Mouse (Mus musculus) splenic B cell, adult 2 months (primary cell): Measurements from ENCODE around the gene Scn4a.

ENCODE experiments used
- DNase-seq: peaks from one replicate; pipeline ENCODE4 v3.0.0-alpha.2; 2011; ENCODE audit warnings: low read depth, low spot score
- H3K27me3 ChIP-seq: 2 replicates; pipeline ENCODE4 v1.6.1; 2012; ENCODE audit warnings: mild to moderate bottlenecking, low read length, moderate library complexity, mixed read lengths; ENCODE audit not compliant: control insufficient read depth, poor library complexity, insufficient read depth, severe bottlenecking
- H3K36me3 ChIP-seq: 2 replicates; pipeline ENCODE4 v1.6.1; 2012; ENCODE audit warnings: mild to moderate bottlenecking, low read length, moderate library complexity, mixed read lengths; ENCODE audit not compliant: control insufficient read depth, poor library complexity, insufficient read depth, severe bottlenecking

Gene Scn4a

DNA sequence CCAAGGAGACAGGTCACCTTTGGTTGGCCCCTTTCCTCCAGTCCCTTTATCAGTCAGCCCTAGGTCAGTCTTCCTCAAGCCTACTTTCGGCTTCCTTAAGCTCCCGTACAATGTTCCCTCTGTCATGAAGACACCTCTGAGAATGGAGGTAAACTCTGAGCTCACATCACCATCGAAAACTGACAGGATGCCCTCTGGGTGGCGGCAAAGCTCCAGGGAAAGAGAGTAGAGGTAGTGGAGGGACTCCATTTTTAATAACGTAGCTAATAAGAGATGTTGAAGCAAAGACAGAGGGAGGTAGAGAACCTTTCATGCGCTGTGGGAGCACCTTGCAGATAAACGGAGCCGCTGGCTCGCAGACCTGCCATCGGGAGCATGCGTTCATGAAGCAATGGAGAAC lies 27.9 kb upstream of the Scn4a start:
- no peaks in the 10 kb centered on the region for H3K27me3 ChIP-seq
- peaks cover 37% of the 10 kb centered on the region for H3K36me3 ChIP-seq
- no peak for DNase-seq

DNA sequence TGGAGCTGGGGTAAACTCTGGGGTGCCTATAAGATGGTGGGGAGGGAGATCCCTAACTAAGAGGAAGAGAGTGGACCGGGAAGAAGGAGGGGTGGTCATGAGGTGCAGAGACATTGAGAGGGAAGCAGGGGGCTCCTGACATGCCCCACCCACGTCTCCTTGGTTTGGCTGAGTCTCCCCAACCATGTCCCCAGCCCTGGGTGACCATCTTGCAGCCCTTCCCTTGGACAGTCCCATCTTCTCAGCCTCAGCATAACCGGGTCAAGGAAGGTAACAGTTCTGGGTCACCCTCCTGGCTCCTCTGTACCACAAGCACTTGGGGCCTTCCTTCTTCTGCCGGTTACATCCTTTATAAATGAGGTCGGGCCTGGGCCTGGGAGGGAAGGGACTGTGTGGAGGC lies 21.9 kb upstream of the Scn4a start:
- H3K36me3 ChIP-seq, result peaks cover 30% of the 10 kb centered on the region
- no peak for DNase-seq
- H3K27me3 ChIP-seq, result no peaks in the 10 kb centered on the region

DNA sequence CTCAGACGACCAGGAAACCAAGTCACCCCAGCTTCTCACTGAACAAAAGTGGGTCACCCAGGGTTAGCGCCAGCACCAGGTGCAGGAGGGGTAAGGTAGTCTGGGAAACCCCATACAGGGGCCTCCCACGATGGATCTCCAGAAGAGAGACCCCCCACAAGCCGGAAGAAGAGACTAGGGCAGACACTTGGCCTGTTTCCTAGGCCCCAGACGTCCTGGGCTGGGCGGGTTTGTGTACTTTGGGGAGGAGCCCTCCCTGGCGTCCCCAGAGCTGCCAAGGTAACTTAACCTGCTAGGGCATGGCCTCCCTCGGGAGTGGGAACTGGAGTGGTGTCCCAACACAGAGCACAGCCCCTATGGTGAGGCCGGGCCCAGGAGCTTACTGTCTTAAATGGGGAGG lies 21.5 kb upstream of the Scn4a start:
- H3K27me3 ChIP-seq, result no peaks in the 10 kb centered on the region
- H3K36me3 ChIP-seq, result peaks cover 27% of the 10 kb centered on the region
- no peak for DNase-seq

DNA sequence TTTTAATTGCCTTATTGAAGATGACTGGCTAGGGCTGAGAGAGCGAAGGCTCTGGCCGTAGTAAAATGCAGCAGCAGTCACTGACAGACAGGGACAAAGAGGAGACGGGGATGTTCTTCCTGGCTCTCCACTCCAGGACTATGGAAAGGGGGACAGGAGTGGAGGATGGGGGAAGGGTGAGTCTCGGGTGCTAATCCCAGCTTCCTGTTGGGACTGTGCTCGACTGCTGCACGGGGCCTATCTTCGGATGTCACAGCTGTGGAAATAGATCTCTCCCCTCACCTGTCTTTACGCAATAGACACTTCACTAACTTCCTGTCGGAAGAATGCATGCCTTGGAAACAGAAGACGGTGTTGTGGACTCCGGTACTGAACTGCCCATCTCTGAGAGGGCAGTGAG lies 20.9 kb upstream of the Scn4a start:
- DNase-seq, result no peak
- Histone ChIP-seq H3K36me3 (peaks cover 26% of the 10 kb centered on the region), H3K27me3 (no peaks in the 10 kb centered on the region)

DNA sequence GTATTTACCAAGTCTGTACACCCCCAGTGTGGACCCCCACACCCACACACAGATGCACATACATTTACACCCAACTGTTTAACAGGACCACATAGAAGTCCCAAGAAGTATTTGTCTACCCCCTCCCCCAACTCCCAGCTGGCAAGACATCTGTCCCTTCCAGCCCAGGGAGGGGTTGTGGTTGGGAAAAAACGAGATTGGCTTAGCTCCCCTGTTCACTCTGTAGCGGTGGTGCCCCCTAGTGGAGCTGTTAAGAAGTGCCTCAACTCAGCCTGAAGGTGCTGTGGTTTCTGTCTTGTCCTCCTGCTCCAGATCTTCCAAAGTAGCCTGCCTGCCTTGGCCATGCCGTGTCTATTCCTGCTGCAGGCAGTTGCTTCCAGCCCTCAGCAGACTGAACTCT lies 13.2 kb upstream of the Scn4a start:
- H3K36me3 ChIP-seq, result no peaks in the 10 kb centered on the region
- no peaks in the 10 kb centered on the region for H3K27me3 ChIP-seq
- DNase-seq, result peak; percentile 84

DNA sequence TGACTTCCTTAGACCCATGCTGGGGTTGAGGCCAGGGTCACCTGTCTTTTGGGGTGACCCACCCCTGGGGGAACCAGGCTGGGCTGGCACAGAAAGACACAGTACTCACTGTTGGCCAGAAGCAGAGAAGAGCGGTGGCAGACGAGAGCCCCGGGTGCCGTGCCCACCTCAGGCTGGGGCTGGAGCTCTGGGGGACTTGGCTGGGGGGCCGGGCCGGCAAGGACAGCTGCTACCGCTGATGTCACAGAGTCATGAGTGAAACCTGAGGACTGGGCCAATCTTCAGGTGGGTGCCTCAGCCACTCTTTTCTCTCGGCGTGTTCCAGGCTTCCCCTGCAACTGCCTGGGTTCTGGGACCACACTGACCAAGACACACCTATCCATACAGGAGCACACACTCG lies 12.3 kb upstream of the Scn4a start, which contains the start of gene Prr29:
Gene Prr29, plus strand, starts transcription at position 107 of the 400 bp plus-strand sequence.
- no peaks in the 10 kb centered on the region for H3K36me3 ChIP-seq
- H3K27me3 ChIP-seq, result no peaks in the 10 kb centered on the region
- DNase-seq, result no peak

DNA sequence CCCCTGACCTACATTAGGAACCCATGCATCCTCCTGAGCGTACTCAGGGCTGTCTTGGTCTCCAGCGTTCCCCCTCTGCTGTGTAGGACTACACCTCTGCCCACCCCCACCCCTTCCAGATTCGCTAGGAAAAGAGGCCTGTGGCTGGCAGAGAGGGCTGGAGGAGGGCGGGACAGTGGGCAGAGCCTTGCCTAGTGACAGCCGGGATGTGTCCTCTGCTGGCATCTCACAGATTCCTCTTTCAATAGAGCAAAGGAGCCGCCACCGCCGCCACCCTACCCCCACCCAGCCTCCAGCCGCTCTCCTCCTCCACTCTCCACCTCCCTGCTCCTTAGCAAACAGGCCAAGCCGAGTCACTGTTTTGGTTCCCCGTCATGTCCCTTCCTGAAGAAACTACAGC lies 11.6 kb upstream of the Scn4a start:
- DNase-seq, result no peak
- Histone ChIP-seq H3K27me3 (no peaks in the 10 kb centered on the region), H3K36me3 (no peaks in the 10 kb centered on the region)

DNA sequence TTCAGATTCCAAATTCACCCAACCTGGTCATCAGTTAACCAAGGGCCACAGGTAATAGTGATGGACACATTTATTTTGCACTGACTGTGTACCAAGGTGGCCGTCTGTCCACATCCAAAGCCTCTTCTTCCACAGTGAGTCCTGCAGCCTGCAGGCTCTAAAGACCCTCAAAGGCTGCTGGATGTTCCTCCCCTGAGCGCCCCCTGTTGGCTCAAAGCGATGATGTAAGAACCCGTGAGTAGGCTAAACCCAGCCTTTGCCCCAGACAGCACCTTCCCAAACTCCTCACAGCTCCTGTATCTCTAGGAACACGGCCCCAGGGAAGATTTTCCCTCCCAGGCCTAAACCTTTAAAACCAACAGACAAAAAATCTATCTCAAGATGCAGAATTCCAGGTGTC lies 6.3 kb upstream of the Scn4a start:
- no peaks in the 10 kb centered on the region for H3K36me3 ChIP-seq
- peak; percentile 73 for DNase-seq
- H3K27me3 ChIP-seq, result no peaks in the 10 kb centered on the region

DNA sequence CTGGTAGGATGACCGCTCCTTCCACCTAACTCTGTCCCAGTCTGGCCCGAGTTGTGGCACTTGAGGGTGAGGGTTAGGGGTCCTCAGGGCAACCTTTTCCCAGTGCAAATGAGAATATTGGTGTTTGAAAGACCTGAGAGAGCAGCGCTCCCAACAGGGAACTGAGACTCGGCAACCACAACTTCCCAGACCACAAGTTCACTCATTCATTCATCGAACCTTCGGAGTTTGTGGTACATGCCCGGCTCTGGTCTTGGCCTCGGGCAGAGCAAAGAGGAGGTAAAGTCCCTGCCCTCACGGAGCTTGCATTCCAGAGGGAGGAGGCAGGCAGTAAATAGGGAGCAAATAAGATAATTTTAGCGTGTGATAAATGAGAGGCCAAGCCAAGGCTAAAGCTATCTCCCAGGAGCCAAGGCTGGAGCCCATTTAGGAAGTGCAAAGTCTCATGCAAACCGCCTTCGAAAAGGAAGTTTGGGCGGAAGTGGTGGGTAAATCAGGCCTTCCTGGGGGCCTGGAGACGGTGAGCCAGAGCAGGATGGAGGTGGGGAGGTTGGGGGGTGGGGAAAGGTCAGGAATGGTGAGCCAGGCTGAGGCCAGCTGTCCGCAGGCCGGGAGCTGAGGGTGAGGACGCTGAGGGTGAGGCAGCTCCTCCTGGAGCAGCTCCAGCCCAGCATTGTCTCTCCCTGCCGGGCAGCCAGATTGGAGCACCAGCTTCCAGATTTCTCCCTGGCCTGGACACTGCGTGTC lies 2.5 kb upstream of the Scn4a start:
- no peaks in the 10 kb centered on the region for H3K27me3 ChIP-seq
- no peaks in the 10 kb centered on the region for H3K36me3 ChIP-seq
- peak; percentile 25 for DNase-seq

DNA sequence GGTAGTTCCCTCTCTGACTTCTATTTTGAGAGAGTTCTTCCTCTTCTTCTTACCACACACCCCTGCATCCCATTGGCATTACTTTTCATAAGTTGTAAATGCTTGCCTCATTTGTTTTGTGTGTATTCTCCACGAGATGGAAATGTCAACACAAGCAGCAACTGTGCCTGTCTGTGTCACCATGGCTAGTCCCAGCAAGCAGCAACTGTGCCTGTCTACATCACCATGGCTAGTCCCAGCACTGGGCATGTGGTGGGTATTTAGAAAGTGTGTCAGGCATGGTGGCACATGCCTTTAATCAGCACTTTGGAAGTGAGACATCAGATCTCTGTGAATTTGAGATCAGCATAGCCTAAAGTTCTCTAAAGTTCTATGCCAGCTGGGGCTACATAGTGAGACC lies 1.1 kb upstream of the Scn4a start:
- DNase-seq, result no peak
- no peaks in the 10 kb centered on the region for H3K36me3 ChIP-seq
- no peaks in the 10 kb centered on the region for H3K27me3 ChIP-seq

DNA sequence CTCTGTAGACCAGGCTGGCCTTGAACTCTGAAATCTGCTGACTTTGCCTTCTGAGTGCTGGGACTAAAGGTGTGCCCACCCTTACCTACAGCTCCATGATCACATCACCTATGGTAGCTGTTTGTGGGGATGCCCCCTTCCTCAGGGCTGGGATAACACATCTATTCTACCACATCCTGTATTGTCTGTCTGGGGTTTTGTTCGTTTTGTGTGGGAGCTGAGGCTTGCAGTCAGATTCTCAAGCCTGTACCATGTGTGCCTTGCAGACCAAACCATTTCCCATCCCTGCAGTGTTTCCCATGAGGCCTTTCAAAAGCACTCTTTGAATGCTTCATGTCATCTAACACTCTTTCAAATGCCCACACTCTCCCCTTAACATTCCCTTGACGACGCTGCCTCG lies 1.1 kb downstream of the Scn4a start:
- Histone ChIP-seq H3K36me3 (no peaks in the 10 kb centered on the region), H3K27me3 (no peaks in the 10 kb centered on the region)
- DNase-seq, result no peak

DNA sequence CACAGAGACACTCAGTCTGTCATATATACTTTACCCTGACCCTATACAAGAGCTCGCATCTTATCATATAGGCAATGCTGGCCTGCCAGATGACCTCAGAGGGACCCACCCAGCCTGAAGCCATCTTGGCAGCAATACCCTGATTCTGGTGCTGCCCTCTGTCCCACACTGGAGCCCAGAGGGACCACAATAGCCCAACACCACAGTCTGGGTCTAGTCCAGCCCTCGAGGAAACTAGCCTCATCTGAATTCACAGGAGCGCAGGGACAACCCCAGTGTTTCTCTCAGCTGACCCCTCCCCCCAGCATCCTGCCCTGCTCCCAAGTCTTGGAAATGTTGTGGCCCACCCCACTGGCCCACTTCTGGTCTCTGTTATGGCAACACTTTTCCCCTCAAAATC lies 1.8 kb downstream of the Scn4a start:
- DNase-seq, result no peak
- no peaks in the 10 kb centered on the region for H3K27me3 ChIP-seq
- H3K36me3 ChIP-seq, result no peaks in the 10 kb centered on the region

DNA sequence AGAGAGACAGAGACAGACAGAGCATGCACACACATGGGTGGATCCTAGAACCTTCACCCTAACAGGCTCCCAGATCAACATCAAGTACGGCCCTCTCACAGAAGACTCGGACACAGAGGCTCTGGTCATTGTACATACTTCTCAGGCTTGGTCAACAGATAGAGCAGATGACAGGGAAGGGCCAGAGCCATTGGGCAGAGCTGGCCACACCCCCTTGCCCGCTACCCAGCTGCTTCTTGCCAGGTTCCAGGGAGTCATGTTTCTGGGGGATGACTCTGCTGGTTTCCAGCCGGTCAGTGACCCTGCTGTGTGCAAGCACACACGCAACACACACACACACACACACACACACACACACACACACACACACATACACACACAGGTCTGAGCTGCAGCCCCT lies 2.2 kb downstream of the Scn4a start:
- no peaks in the 10 kb centered on the region for H3K27me3 ChIP-seq
- DNase-seq, result no peak

DNA sequence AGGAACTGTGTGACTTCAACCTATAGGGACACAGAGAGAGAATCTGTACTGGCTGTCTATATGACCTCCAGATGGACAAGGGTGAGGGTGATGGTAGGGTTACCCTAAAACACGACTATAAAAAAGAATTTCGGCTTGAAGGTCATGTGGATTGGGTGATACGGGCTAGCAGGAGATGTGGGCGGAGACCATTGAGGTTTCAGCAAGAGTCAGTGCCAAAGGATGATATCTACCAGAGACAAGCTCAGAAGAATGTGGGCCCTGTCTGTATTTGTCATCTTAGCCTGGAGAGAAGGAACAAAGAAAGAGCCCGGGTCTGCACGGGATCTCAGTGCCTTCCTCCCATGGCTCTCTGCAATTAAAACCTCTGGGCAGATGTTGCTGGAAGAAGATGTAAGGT lies 3.3 kb downstream of the Scn4a start:
- Histone ChIP-seq H3K36me3 (no peaks in the 10 kb centered on the region), H3K27me3 (no peaks in the 10 kb centered on the region)
- DNase-seq, result no peak

More for the DNA sequence above, 2.2 kb downstream of the Scn4a start:
- H3K36me3 ChIP-seq, result no peaks in the 10 kb centered on the region

DNA sequence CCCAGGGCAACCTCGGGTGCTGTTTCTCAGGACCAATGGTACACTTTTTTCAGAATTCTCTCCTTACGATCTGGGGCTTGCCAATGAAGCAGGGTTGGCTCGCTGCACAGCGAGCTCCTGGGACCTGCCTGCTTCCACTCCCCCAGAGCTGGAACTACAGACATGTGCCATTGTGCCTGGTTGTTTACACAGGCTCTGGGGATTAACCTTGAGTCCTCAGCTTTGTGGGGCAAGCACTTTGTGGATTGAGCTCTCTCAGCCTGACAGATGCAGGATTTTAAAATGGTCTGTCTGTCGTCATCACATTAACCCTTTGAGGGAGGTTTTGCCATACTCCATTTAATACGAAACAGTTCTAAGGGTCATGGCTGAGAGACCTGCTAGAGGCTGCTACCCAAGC lies 8.2 kb downstream of the Scn4a start:
- no peak for DNase-seq

DNA sequence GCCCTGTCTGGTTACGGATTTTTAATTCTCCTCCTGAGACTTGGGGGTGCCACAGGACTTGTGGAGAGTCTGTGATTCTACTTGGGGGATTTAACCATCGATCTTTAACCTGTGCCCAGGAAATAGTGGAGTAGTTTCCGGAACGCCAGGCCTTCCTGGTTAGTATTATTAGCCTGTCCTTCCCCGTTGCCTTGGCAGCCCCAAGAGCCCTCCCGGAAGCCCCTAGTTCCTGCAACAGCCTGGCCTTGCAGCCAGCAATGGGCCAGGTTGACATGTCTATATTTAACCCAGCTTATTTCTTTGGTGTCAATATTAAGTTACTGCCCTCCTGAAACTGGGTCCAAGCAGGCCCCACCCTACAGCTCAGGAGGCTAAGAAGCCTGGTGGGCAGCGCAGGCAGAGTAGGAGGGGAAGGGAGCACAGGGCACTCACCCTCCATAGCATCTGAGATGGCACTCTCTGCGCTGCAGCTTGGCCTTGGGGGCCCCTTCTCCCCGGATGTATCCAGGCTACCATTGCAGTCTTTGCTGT lies 12.0 kb downstream of the Scn4a start:
- Histone ChIP-seq H3K36me3 (no peaks in the 10 kb centered on the region), H3K27me3 (no peaks in the 10 kb centered on the region)
- no peak for DNase-seq

More for the DNA sequence above, 8.2 kb downstream of the Scn4a start:
- Histone ChIP-seq H3K36me3 (no peaks in the 10 kb centered on the region), H3K27me3 (no peaks in the 10 kb centered on the region)
